Mouse (Mus musculus) CD4-positive, CD25-positive, alpha-beta regulatory T cell, adult 2 months (primary cell): ENCODE data around the gene Palm2.
A peak's percentile ranks its signal among the peaks of the same experiment; 100 is the strongest.

ENCODE experiments used
- DNase-seq: peaks from one replicate; pipeline ENCODE4 v3.0.0-alpha.2; 2012; ENCODE audit warnings: low read depth, low spot score

The Palm2 gene

DNA sequence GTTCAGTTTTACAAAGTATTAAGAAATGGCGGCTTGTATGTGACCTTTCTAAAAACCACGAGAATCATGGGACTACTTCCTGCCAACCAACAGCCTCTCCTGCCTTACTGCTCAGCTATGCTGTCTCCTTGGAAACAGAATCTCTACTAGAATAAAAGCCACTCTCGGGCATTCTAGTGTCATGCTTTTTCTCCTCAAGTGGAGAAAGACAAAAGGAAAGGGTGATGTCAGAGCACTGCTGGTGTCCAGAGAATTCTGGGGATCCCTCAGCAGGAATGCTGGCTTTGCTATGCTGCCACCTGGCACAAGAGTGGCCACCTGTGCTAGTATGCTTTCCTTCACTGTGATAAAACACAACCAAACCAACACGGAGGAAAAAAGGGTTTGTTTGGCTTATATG lies 226.4 kb downstream of the Palm2 start:
- no peak for DNase-seq

DNA sequence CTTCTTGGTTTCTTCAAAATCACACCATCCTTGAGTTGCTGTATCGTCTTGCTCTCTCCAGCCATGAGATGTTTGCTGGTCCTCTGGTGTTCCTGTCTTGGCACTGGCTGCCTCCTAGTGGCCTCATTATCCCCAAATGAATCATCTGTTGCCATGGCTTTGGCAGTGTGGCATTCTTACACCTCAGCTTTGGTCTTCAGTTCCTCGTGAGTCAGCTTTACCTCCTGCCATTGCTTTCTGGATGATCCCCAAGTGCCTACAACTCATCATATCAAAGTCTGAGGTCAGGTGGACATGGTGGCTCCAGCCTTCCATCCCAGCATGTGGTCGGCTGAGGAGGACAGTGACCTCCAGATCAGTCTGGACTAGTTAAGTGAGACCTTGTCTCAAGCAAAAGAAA lies 232.1 kb downstream of the Palm2 start:
- no peak for DNase-seq

DNA sequence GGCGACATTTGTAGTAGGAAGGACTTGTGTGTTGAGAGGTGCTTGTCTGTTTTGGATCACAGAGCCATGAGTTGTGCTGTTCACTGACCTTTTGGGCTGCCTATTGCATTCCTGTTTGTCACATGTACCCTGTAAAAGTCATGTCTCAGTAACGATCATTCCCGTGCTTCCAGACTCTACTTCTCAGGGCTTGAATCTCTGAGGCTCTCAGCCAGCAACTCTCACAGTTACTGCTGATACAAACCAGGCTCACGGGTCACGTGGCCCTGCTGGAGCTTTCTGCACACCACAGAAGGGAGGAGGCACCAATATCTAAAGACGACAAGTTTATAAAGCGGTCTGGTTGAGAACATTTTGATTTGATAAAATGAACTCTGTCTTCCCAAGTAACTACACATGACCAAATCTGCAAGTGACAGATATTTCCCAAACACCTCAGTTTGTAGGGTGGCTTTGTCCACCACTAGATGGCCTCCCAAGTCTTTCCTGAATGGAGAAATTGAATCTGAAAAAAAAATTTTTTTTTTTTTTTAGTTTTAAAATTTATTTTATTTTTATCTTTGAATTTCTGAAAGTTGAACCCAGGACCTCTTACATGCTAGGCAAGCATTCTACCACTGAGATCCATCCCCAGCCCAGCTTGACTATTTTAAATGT lies 236.9 kb downstream of the Palm2 start:
- no peak for DNase-seq

DNA sequence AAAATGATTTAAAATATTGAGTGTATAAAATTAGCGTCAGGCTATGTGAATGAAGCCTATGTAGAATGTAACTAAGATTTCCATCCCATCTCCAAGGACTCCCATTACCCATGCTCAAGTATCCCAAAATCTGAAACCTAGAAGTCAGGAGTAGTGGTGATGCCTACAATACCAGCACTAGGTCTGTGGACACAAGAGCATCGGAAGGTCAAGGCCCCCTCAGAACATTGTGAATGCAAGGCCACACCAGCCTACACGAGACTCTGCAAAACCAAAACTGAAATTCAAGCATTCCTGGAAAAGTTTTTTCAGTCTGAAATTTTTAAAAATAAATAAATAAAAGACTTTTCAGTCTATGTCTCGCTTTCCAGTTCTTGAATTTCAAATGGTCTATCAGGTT lies 238.5 kb downstream of the Palm2 start:
- no peak for DNase-seq

DNA sequence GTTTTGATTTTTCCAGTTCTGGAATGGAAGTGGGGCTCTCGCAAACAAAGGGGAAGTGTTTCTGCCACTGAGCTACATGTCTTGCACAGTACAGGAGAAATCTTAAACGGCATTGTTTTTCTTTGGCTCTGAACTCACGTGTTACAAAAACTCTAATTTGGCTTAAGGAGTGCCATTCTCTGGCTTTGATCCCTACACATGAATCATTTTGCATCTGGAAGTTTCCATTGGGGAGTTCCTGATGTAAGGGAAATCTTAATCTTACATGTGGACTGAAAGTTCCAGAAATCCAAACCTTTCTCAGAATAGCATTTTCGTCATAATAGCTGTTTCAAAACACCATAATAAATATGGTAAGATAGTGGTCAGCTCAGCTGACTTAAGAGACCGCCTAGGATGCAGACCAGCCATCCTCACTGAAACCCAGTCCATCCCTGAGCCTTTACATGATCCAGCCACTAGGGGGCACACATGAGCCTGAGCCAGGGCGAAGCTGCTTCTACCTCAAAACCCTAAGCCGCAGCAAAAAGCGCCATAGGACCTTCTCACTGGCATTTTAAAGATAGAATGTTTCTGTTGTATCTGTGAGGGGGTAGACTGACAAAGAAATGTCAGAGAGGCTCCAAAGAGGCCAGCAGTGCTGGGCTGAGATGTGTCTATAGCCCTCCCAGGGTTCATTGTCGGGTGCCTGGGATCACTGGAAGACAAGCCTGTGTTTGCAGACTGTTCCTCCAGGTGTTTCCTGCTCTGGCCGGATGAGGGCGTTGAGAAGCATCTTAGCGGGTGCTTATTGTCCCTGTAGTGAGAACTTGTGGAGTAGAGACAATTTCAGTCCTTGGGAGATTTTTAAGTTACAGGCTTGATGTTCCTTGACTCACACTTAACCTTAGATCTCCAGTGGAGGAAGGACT lies 239.2 kb downstream of the Palm2 start:
- peak; percentile 92 for DNase-seq

DNA sequence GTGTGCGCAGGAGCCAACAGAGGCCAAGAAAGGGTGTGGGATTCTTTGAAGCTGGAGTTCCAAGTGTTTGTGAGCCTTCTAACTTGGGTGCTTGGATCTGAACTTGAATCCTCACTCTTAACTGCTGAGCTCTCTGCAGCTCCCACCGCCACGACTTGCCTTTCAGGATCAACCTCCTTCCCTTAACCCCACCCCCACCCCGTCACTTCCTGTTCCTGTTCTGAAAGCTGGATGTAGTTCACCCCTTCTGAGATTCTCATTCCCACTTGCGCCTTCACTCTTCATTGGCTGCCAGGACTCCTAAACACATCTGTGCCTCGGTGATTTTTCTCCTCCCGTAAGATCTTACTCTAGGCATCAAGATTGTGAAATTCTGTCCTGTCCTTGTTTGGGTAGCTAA lies 240.3 kb downstream of the Palm2 start:
- DNase-seq = peak; percentile 18

DNA sequence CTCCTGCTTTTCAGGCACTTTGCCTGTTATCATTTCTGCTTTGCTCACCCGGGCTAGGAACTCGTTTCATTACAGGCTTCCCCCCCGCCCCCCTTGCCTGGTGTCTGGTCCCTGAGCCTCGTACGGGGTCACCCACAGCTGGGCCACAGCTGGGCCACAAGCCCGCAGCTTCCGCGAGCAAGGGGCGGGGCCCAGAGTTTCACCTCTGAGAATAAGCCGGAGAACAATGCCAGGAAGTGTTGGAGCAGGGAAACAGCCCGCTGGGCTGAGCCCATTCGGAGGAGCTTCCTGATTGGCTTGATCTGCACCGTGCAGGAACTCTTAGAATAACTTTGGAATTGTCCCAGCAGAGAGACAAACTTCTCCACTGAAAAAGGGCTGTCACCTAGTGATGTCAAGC lies 241.3 kb downstream of the Palm2 start:
- peak; percentile 32 for DNase-seq

DNA sequence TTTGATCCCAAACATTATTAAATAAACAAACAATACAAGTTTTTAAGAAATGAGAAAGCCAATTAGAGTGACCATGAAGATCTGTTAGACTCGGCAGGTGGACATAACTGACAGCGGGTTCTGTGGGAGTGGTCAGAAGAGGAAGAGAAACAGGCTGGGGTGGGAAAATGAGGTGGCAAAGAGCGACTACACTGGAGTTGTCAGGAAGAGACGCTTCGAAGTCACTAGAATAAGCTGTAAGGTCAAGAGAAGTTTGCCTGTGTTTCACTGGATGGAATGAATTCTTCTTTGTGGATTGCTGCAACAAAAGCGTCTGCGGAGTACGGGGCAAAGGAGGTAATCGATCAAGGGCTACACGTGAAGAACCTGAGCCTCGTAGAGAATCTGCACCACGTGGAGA lies 243.9 kb downstream of the Palm2 start:
- no peak for DNase-seq

DNA sequence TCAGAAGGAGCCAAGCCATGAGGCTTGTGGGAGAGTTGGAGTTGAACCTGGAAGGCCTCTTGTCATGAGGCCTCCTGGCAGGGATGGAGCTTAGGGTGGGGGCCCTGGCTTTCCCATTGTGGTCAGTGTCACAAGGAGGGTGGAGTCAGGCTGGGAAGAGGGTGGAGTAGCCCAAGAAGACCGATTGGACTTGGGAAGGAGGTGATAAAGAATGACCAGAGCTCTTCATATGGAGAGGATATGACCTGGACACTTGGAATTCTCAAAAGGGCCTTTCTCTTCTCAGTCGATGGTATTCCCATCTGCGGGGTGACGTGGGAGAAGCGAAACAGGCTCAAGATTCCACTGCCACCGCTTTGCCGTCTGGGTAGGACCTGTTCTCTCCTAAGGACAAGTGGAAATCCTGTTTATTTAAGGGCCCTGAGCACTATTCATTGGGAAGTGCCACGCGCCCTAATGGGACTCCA lies 245.0 kb downstream of the Palm2 start:
- no peak for DNase-seq

DNA sequence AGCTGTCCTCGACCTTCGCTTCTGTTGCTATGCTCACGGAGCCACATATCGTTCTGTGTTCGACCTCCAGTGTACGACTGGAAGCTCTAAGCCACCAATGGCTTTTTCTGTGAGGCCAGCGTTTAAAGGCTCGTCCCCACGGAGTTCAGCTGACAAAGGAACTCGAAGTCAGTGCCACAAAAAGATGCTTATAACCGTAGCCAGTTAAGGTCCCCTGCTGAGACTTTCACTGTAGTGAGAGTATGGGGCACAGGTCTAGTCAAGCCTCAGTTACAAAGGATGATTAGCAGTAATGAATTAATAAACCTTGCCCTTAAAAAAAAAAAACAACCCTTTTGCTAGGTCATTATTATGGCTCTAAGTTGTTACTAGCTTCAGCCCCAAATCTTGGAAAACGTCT lies 246.1 kb downstream of the Palm2 start:
- no peak for DNase-seq

DNA sequence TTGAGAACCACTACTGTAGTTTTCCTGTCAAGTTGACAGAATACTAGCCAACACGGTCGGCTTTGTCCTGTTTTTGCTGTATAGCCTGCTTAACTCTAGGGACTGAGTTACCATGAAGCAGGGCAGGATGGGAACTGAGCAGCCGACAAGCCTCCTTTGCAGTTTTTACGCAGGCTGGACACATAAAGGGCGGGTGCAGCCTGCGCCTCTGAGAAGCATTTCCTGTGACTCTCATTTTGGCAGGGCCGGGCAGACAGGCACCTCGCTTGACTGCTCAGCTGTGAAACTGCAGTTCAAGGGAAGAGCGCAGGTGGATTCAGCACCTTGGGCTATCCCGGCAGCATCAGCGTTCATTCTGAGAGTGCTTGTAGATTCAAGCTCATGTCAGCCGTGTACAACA lies 247.5 kb downstream of the Palm2 start:
- peak; percentile 48 for DNase-seq

DNA sequence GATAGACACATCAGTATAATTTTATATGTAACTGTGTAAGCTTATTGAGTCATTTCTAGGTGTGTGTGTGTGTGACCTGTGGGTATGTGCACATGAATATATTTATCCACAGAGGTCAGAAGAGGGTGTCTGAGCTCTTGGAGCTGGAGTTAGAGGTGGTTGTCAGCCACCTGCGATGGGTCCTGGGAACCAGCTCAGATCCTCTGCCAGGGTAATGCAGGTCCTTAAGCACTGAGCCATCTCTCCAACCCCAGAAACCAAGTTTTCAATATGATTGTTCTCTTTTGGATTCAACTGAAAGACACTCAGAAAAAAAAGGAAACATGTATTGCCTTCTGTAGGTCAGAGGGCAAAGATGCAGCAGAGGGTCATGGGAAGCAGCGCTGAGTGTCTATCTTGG lies 248.3 kb downstream of the Palm2 start:
- DNase-seq = no peak

DNA sequence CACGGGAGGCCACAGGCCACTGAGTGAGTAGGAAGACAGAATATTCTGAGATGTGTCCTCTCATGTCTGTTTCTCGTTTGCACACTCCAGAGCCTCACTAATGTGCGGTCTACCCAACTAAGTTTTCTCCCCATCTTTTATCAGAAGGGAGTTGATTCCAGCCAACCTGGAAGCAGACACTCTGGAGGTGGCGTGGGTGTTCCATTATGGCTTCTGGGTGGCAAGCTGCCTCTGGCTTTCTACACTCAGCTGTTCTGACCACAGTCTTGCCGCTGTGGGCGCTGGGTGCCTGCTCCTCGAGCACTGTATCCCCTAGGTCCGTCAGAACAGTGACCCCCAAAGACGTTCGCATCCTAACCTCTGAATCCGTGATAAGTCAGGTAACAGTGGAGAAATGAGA lies 248.9 kb downstream of the Palm2 start:
- DNase-seq = no peak

DNA sequence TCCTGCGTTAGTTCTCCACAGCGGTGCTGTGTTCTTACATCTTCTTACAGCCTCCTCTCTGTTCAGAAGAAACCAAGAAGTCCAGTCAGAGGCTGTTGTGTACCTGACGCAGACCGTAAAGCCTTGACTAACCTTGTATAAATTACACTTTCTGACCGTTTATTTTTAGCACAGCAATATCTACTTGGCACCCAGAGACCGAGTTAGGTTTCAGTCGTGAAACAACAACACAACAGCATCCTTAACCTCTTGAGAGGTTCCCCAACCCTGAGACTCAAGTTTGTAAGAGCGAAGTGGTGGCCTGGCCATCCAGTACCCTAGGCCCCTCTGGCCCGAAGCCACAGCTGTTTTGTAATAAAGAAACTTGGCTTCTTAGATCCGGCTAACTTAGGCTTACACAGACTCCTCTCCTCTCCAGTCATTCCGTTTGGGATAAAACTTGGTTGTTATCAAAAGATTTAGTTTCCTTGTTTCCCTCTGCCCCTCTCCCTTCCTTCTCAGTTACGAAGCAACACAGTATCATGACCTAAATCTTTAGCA lies 250.7 kb downstream of the Palm2 start:
- no peak for DNase-seq

DNA sequence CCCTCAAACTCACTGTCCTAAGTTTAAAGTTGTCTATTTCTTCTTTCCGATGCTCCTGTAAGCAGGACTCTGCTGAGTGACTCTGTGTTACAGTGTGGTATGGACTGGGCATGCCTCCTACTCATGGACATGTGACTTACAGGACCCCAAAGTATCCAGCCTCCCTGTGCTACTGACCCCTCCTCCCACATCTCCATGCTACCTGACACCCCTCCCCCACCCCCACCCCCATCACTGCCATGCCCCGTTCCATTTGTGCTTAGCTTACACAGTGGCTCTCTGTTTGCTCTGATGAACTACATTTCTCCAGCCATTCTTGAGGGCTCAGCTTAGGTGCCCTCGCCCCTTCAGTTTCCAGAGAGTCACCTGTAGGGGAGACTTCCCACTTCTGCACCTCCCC lies 252.7 kb downstream of the Palm2 start:
- no peak for DNase-seq

DNA sequence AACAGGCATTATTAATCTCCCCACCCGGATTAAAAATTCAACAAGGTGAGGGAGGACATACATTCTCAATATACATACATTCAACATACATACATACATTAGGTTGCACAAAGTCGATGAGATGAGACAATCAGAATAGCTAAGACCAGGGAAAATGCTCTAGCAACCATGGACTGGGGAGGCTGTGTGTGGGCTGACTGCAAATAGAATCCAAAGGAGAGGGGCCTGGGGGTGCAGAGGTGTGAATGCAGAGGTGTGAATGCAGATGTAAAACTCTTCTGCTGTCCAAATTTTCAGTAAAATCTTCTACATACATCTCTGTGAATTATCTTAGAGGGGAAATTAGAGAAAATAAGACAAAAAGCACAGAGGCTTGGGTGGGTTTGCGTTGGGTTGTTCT lies 253.5 kb downstream of the Palm2 start:
- no peak for DNase-seq

DNA sequence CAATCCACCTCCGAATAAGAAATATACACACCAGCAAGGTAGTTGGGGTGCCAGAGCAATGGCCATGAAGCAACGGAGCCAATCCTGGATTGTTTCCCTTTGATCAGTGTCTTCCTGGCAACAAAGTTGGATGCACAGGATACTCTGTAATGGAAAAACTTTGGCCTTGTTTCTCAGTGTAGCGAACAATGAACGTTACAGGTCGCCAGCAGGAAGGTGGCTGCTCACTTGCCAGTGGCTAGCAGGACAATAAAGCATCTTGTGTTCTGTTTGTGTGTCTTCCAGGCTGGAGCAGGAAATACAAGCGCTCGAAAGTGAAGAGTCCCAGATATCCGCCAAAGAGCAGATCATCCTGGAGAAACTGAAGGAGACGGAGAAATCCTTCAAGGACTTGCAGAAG lies 254.1 kb downstream of the Palm2 start:
- DNase-seq = no peak

DNA sequence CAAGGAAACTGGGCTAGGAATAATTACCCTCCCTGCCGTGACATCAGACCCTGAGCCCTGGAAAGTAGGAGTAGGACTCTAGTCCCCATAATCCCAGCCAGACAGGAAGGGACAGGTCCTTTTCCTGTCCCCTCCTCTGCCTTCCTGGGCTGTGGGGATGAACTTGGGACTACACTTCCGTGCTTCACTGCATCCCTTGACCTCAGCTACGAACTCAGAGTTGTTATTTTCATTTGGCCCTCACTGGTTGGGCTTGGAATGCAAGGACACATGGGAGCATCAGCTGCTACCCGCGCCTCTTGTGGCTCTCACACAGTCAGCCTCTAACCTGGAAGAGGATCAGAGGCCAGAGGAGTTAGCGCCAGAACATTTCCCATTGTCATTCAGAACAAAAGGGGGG lies 256.0 kb downstream of the Palm2 start:
- DNase-seq = no peak

DNA sequence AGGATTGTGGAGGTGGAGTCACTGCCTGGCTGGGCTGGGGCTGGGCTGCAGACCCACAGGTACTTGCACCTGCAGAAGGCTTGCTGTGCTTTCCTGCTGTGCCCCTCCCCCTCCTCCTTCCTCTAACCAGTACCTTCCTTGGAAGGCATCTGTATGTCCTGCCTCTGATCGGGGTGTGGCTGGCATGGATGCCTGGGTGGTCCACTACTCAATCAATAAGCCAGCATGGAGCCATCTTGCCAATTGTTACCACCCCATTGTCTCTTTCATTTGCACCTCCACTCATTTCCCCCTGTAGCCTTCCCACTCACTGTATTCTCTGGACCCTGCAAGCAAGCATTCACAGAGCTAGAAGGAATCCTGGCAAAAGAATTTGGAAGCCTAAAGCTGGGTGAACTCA lies 256.8 kb downstream of the Palm2 start:
- no peak for DNase-seq

DNA sequence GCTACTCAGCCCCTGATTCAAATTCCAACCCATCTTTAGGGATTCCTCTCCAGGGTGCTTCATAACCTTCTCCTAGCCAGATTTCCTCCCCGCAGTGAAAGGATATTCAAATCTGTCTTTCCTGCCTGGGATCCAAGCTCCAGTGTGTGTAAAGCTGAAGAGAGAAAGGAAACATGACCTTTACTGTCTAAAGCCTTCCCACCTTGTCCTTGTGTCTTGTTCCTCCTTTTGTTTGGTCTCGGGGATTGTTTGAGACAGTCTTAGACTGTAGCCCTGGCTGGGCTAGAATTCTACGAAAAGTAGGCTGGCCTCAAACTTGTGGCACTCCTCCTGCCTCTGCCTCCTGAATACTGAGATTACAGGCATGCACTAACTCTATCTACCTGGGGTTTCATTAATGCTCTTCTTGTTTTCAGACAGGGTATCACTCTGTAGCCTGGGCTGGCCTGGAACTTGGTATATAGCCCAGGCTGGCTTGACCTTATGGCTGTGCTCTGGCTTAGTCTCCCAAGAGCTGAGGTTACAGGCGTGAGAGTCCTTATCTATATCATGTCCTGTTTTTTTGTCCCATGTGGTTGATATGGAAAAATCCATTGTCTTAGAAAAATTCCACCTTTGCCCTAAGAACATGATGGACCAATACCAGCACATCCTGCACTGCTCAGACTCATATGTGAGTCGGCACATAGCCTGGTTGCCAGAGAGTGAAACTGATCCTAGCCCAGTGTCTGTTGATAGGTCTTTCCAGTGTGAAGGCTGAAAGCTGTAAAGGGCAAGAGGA lies 260.5 kb downstream of the Palm2 start:
- DNase-seq = no peak

DNA sequence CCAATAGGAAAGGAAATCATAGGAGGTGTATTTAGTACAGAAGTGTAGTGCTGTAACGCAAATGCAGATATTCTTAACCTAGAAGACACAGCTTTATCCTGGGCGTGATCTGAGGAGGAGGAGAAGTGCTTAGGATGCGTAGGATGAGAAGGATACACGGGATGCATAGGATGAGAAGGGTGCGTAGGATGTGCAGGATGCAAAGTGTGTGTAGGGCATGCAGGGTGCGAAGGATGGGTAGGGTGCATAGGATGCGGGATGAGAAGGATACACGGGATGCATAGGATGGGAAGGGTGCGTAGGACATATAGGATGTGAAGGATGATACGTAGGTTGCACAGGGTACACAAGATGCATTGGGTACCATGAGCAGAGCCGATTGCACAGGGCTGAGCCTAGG lies 262.9 kb downstream of the Palm2 start:
- no peak for DNase-seq
